Mouse (Mus musculus): ENCODE measurements at regions not wholly inside any gene's neighbourhood (a gene's known extent, or its start where the extent isn't known, plus 50 kb on each side); places are given as distances from the start of the nearest gene placed in this dataset.

Small RNA genes in the stretch of these regions (microRNA-seq; reads per million reads assigned to microRNA genes)
- gene Gm24973, result 0 reads per million in 2 experiments

Measured in gastrocnemius, postnatal 14 days (tissue).